Mouse (Mus musculus): ENCODE data around the gene Prr5l.
A peak's percentile ranks its signal among the peaks of the same experiment; 100 is the strongest.

Prr5l gene

GRCm38 (mm10) chr2:101882998-101883397 lies at the start of gene Prr5l:
TSS of gene Prr5l (minus strand) at chr2:101883027.
- no peak for DNase-seq

GRCm38 (mm10) chr2:101932169-101932936 lies 49.5 kb upstream of the Prr5l start:
- DNase-seq = peak; percentile 66

- DNase-seq = no peak
These were observed 42.9 kb upstream of the Prr5l start for GRCm38 (mm10) chr2:101925591-101926188.

- DNase-seq = no peak
These were observed 42.4 kb upstream of the Prr5l start for GRCm38 (mm10) chr2:101925183-101925582.

GRCm38 (mm10) chr2:101923181-101923580 lies 40.4 kb upstream of the Prr5l start:
- no peak for DNase-seq

GRCm38 (mm10) chr2:101922302-101922701 lies 39.5 kb upstream of the Prr5l start:
- DNase-seq = no peak

- no peak for DNase-seq
These were observed 37.3 kb upstream of the Prr5l start for GRCm38 (mm10) chr2:101920136-101920554.

GRCm38 (mm10) chr2:101918518-101918917 lies 35.7 kb upstream of the Prr5l start:
- DNase-seq = no peak

GRCm38 (mm10) chr2:101909326-101910080 lies 26.7 kb upstream of the Prr5l start:
- DNase-seq = peak; percentile 91

- DNase-seq = peak; percentile 45
These were observed 25.9 kb upstream of the Prr5l start for GRCm38 (mm10) chr2:101908773-101909172.

GRCm38 (mm10) chr2:101907386-101908022 lies 24.7 kb upstream of the Prr5l start:
- DNase-seq = peak; percentile 99

GRCm38 (mm10) chr2:101906379-101906690 lies 23.5 kb upstream of the Prr5l start:
- DNase-seq = peak; percentile 70

- DNase-seq = peak; percentile 90
These were observed 22.9 kb upstream of the Prr5l start for GRCm38 (mm10) chr2:101905534-101906378.

- peak; percentile 59 for DNase-seq
These were observed 19.4 kb upstream of the Prr5l start for GRCm38 (mm10) chr2:101902196-101902595.

- no peak for DNase-seq
These were observed 13.8 kb upstream of the Prr5l start for GRCm38 (mm10) chr2:101896425-101897204.

GRCm38 (mm10) chr2:101894126-101894525 lies 11.3 kb upstream of the Prr5l start:
- no peak for DNase-seq

- no peak for DNase-seq
These were observed 8.3 kb upstream of the Prr5l start for GRCm38 (mm10) chr2:101891143-101891542.

- DNase-seq = no peak
These were observed 6.1 kb upstream of the Prr5l start for GRCm38 (mm10) chr2:101888886-101889285.

- peak; percentile 94 for DNase-seq
These were observed 3.1 kb upstream of the Prr5l start, which contains the start of gene Commd9 for GRCm38 (mm10) chr2:101885768-101886438. TSS of gene Commd9 (plus strand) at chr2:101886247.

- DNase-seq = no peak
These were observed 1.5 kb upstream of the Prr5l start for GRCm38 (mm10) chr2:101884286-101884685.

Measured in cerebellum, adult 9-11 months (tissue).